Mouse (Mus musculus): ENCODE data around the gene Bdkrb1.

GRCm38 (mm10) chr12:105611045-105611444 lies 8.2 kb downstream of the Bdkrb1 start:
- TF ChIP-seq CTCF (IDR thresholded peaks at IDR 0.05; ENCODE audit: low read depth, low read length) (no peak), TAL1 (conservative IDR thresholded peaks at IDR 0.05; ENCODE audit: low read depth, low read length) (no peak)
